Mouse (Mus musculus) heart, embryonic 11.5 days (tissue): ENCODE data around the gene Gm49711. TPM values are rescaled to one million over a fixed set of nuclear protein-coding genes. Genes with fewer than 3 reads are reported as not detected.

Experiments used
- ATAC-seq: fragments of 200-750 bp; cut with Nextera tagmentation; replicated peaks from 2 replicates; pipeline ENCODE4 v1.8.0; 2017; ENCODE audit warnings: moderate library complexity; ENCODE audit not compliant: insufficient number of reproducible peaks, low FRiP score, low TSS enrichment
- H3K27ac ChIP-seq: fragments of 300-500 bp; sonication (generic); 2 replicates; pipeline ENCODE4 v1.5.1; 2014; ENCODE audit warnings: mild to moderate bottlenecking, low read depth, low read length
- H3K27me3 ChIP-seq: fragments of 300-500 bp; sonication (generic); 2 replicates; pipeline ENCODE4 v1.6.1; 2014; ENCODE audit warnings: mild to moderate bottlenecking, low read length, mixed read lengths; ENCODE audit not compliant: control insufficient read depth, insufficient read depth
- H3K36me3 ChIP-seq: fragments of 300-500 bp; sonication (generic); 2 replicates; pipeline ENCODE4 v1.6.1; 2014; ENCODE audit warnings: mild to moderate bottlenecking, low read length, moderate library complexity, mixed read lengths; ENCODE audit not compliant: control insufficient read depth, insufficient read depth
- H3K4me1 ChIP-seq: fragments of 300-500 bp; sonication (generic); 2 replicates; pipeline ENCODE4 v1.6.1; 2014; ENCODE audit warnings: low read length; ENCODE audit not compliant: control insufficient read depth, insufficient read depth
- H3K4me2 ChIP-seq: fragments of 300-500 bp; sonication (generic); 2 replicates; pipeline ENCODE4 v1.6.1; 2014; ENCODE audit warnings: mild to moderate bottlenecking, moderate library complexity
- H3K4me3 ChIP-seq: fragments of 300-500 bp; sonication (generic); 2 replicates; pipeline ENCODE4 v1.5.1; 2014; ENCODE audit warnings: low read depth, low read length
- H3K9ac ChIP-seq: fragments of 300-500 bp; sonication (generic); 2 replicates; pipeline ENCODE4 v1.6.1; 2014; ENCODE audit warnings: mild to moderate bottlenecking, low read depth, low read length, moderate library complexity
- H3K9me3 ChIP-seq: fragments of 300-500 bp; sonication (generic); replicated peaks from 2 replicates; pipeline ENCODE4 v1.6.1; 2016; ENCODE audit warnings: low read length; ENCODE audit not compliant: control insufficient read depth
- WGBS: fragments of 180-500 bp; shearing (Covaris S2); extraction: QIAGEN DNeasy Blood & Tissue Kit; methylation state at CpG from one replicate; pipeline ENCODE4 v1.1.7; 2014; ENCODE audit not compliant: insufficient replicate concordance; 5-methylcytosine and 5-hydroxymethylcytosine counted together
- polyA plus RNA-seq: library from polyadenylated mRNA; unstranded; fragments of >200 nt; fragmentation: Nextera tagmentation; extraction: Ambion mirVana; gene quantifications from 2 replicates; pipeline ENCODE4 v1.2.1, GENCODE M21; 2014

Gm49711 gene
- polyA plus RNA-seq, 1 experiment from 2014 or later: 0.20 TPM

DNA sequence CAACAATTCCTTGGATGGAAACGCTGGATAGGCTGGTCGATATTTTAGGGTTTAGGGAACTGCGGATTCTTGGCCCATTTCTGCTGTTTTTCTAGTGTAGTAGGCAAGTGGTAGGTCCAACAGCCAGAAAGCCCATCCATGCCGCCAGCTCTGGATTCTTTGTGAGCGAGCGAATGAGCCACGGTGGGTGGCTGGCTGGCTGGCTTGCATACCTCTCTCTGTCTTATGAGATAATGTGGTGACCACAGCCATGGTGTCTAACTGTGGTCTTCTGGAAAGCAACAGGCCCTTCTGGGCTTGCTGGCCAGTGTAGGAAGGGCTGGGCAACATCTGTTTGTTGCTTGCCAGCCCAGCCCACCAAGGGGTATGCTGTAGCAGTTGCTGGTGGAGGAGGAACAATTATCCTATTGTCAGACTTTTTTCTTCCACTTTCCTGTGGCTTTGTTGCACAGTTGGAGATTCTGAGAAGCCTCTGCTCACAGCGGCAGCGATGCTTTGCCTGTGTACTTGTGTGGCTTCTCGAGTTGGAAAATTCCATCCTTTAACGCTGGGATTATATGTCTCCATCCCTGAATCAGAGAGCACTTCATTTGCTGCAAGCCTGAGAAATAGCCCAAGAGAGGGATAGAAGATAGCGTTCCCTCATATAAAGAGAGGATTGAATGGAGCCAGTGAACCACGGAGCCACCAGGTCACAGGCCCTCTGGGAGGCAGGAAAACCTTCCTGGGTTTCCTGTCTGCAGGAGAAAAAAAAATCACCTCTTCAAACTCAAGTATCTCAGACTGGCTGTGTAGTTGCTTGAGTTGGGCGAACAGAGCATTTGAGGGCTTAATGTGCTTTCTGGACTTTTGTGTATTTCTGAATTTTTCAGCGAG is 81.5 kb downstream of the Gm49711 start:
- no peak overlapping the region for H3K4me3 ChIP-seq
- 61% methylated on average over 15 of the region's 15 CpGs for WGBS
- ATAC-seq: no peak
- H3K4me1 ChIP-seq: no peaks in the 10 kb centered on the region
- no peaks in the 10 kb centered on the region for H3K27me3 ChIP-seq
- no peak overlapping the region for H3K4me2 ChIP-seq
- no peaks in the 10 kb centered on the region for H3K36me3 ChIP-seq
- H3K9ac ChIP-seq: no peak overlapping the region
- no peaks in the 10 kb centered on the region for H3K9me3 ChIP-seq
- H3K27ac ChIP-seq: no peak overlapping the region

DNA sequence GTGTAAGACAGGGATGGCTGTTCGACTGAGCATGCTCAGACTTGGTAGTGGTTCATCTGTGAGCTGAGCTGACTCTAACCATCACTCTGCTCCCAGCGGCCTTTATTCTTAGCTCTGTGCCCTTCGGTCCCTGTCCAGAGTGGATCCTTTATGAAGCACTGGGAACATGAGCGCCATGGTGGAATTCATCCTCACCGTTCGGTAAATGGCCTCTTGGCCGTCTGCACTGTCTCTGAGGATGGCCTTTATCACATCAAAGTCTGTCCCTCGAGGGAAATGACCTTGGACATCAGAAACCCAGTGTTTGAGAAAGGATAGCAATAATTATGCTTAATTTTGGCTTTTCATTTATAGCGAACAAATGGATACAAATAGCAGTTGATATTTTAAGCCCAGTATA is 82.2 kb downstream of the Gm49711 start:
- Histone ChIP-seq H3K27me3 (no peaks in the 10 kb centered on the region), H3K27ac (no peak overlapping the region), H3K36me3 (no peaks in the 10 kb centered on the region), H3K9me3 (no peaks in the 10 kb centered on the region), H3K4me2 (no peak overlapping the region), H3K9ac (no peak overlapping the region), H3K4me3 (no peak overlapping the region), H3K4me1 (no peaks in the 10 kb centered on the region)
- ATAC-seq: no peak
- 74% methylated on average over 9 of the region's 9 CpGs for WGBS

GRCm38 (mm10) chr16:92141021-92141420 is 82.9 kb downstream of the Gm49711 start:
- Histone ChIP-seq H3K9me3 (no peaks in the 10 kb centered on the region), H3K4me2 (no peak overlapping the region), H3K4me3 (no peak overlapping the region), H3K27ac (no peak overlapping the region), H3K9ac (no peak overlapping the region), H3K36me3 (no peaks in the 10 kb centered on the region), H3K27me3 (no peaks in the 10 kb centered on the region), H3K4me1 (no peaks in the 10 kb centered on the region)
- no peak for ATAC-seq
- WGBS: 91% methylated on average over 12 of the region's 12 CpGs

DNA sequence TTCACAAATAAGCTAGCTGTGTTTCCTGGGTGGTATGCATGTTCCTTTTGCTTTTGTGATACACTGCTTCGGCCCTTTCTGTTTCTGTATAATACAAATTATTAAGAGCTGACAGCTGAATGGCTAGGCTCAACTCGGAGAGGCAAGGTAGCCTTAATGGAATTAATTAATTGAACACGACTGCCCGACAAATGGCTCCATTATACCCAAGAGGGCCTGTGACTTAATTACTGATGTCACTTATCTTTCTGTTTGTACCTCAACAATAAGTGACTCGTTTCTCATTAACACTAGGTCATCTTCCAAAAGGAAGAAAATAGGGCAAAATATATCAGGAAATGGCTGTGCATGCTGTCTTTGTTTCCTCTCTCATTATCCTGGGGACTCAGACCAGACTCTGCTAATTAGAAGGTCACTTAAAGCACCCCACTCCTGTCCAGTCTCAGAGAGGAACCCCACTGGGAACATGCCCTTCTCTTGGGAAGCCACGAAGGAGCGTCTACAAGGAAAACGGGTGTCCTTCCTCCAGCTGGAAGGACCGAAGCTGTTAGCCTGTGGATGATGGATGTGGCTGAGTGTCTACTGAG is 84.4 kb downstream of the Gm49711 start:
- 72% methylated on average over 9 of the region's 9 CpGs for WGBS
- no peaks in the 10 kb centered on the region for H3K36me3 ChIP-seq
- H3K9me3 ChIP-seq: no peaks in the 10 kb centered on the region
- H3K4me1 ChIP-seq: no peaks in the 10 kb centered on the region
- H3K27ac ChIP-seq: no peak overlapping the region
- H3K9ac ChIP-seq: no peak overlapping the region
- no peak overlapping the region for H3K4me2 ChIP-seq
- no peak for ATAC-seq
- no peaks in the 10 kb centered on the region for H3K27me3 ChIP-seq
- no peak overlapping the region for H3K4me3 ChIP-seq

DNA sequence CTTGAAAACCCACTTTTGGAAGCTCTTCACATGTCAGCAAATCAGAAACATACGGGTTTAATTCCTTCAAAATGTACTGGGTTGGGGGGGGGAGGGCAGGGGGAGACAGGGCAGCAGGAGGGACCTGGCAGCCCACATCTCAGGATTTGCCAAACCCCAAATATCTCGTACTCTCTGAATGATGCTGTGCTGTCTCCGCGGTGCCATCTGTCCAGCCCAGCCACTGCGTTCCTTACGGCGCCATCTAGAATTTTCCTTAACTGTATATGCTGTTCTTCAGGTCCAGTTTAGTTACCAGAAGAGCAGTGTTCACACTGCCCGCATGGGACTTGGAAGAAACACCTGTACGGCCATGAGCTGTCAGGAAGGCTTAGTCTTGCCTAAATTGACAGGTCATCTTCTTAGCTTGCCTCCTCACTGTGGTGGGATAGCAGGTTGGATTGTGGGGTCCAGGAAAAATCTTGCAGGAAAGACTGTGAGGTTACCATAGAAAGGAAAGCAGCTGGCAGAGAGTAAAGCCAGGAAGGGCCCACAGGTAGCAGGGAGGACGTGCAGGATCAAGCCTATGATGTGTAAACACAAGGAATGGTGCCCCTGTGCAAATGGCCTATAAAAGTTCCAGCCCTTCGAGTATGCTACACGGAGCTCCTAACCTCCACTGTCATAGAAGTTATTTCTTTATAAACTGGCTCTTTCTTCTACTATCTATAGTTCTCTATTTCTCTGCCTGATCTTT is 89.7 kb downstream of the Gm49711 start:
- no peak for ATAC-seq
- no peak overlapping the region for H3K4me3 ChIP-seq
- H3K27ac ChIP-seq: no peak overlapping the region
- no peak overlapping the region for H3K4me2 ChIP-seq
- no peaks in the 10 kb centered on the region for H3K36me3 ChIP-seq
- H3K9me3 ChIP-seq: no peaks in the 10 kb centered on the region
- H3K9ac ChIP-seq: no peak overlapping the region
- H3K27me3 ChIP-seq: no peaks in the 10 kb centered on the region; the same call in 1 of the 2 replicates
- WGBS: 86% methylated on average over 12 of the region's 12 CpGs
- no peaks in the 10 kb centered on the region for H3K4me1 ChIP-seq

- Histone ChIP-seq H3K4me2 (no peak overlapping the region), H3K27me3 (no peaks in the 10 kb centered on the region; the same call in 1 of the 2 replicates), H3K27ac (no peak overlapping the region), H3K9ac (no peak overlapping the region), H3K36me3 (no peaks in the 10 kb centered on the region), H3K4me1 (no peaks in the 10 kb centered on the region), H3K4me3 (no peak overlapping the region), H3K9me3 (no peaks in the 10 kb centered on the region)
- ATAC-seq: no peak
- 76% methylated on average over 2 of the region's 2 CpGs for WGBS
Observed at GRCm38 (mm10) chr16:92148367-92148728, 90.2 kb downstream of the Gm49711 start.

GRCm38 (mm10) chr16:92150975-92151374 is 92.9 kb downstream of the Gm49711 start:
- no peak for ATAC-seq
- Histone ChIP-seq H3K27ac (no peak overlapping the region), H3K4me1 (no peaks in the 10 kb centered on the region), H3K36me3 (no peaks in the 10 kb centered on the region), H3K27me3 (no peaks in the 10 kb centered on the region; the same call in 1 of the 2 replicates), H3K4me3 (no peak overlapping the region), H3K9me3 (no peaks in the 10 kb centered on the region), H3K9ac (no peak overlapping the region), H3K4me2 (no peak overlapping the region)
- 61% methylated on average over 4 of the region's 4 CpGs for WGBS

DNA sequence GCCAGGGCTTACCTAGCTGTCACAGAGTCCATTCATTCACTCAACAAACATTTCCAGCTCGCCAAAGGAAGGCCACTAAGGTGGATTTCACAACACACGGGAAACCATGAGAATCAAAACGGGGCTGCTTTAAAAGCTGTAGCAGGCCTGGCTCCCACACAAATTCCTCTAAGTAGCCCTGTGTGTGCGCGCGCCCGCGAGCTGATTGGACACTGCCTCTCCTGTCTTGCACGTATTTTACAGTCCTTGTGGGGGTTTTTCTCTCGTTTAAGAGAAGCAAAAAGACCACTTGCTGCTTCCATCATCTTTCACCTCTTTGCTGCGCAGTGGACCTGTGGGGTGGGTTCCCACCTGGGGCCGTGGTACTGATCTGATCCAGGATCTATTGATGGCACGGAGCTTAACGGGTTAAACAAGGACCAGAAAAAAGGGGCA is 99.9 kb downstream of the Gm49711 start:
- no peak; the same call in 1 of the 2 replicates for ATAC-seq
- Histone ChIP-seq H3K4me3 (peak overlapping the region; percentile 53), H3K4me2 (peak overlapping the region; percentile 93), H3K9me3 (no peaks in the 10 kb centered on the region), H3K9ac (peak overlapping the region; percentile 70), H3K4me1 (0 out of 2 replicates have a peak, but pooled peaks cover 2% of the 10 kb centered on the region), H3K27ac (peak overlapping the region; percentile 30; the same call in 1 of the 2 replicates), H3K27me3 (no peaks in the 10 kb centered on the region), H3K36me3 (no peaks in the 10 kb centered on the region)
- WGBS: 5% methylated on average over 14 of the region's 14 CpGs
